Mouse (Mus musculus) lung, embryonic 15.5 days (tissue): ENCODE measurements around the gene C1s1. TPM values are rescaled to one million over a fixed set of nuclear protein-coding genes. Genes with fewer than 3 reads are reported as not detected.
A peak's percentile ranks its signal among the peaks of the same experiment; 100 is the strongest.
"Not testable (repeated sequence)": the region's sequence is repeated elsewhere in the genome, so short reads cannot be mapped to it uniquely, and the experiment has no call there.

ENCODE experiments used
- ATAC-seq: fragments of 200-750 bp; cut with Nextera tagmentation; 2 replicates; pipeline ENCODE4 v1.8.0; 2017; ENCODE audit warnings: moderate number of reproducible peaks, borderline replicate concordance; ENCODE audit not compliant: low FRiP score, low TSS enrichment; ENCODE audit errors: extremely low read depth
- H3K27ac ChIP-seq: fragments of 300-500 bp; sonication (generic); 2 replicates; pipeline ENCODE4 v1.5.1; 2015; ENCODE audit warnings: moderate library complexity, mild to moderate bottlenecking, inconsistent platforms
- H3K27me3 ChIP-seq: fragments of 300-500 bp; sonication (generic); 2 replicates; pipeline ENCODE4 v1.6.1; 2015; ENCODE audit warnings: inconsistent platforms
- H3K36me3 ChIP-seq: fragments of 300-500 bp; sonication (generic); 2 replicates; pipeline ENCODE4 v1.6.1; 2015; ENCODE audit warnings: inconsistent platforms
- H3K4me1 ChIP-seq: fragments of 300-500 bp; sonication (generic); 2 replicates; pipeline ENCODE4 v1.6.1; 2015; ENCODE audit warnings: inconsistent platforms
- H3K4me2 ChIP-seq: fragments of 300-500 bp; sonication (generic); 2 replicates; pipeline ENCODE4 v1.6.1; 2015; ENCODE audit warnings: inconsistent platforms, mild to moderate bottlenecking, moderate library complexity
- H3K4me3 ChIP-seq: fragments of 300-500 bp; sonication (generic); 2 replicates; pipeline ENCODE4 v1.5.1; 2015; ENCODE audit warnings: mild to moderate bottlenecking, inconsistent platforms
- H3K9ac ChIP-seq: fragments of 300-500 bp; sonication (generic); 2 replicates; pipeline ENCODE4 v1.6.1; 2015; ENCODE audit warnings: inconsistent platforms
- H3K9me3 ChIP-seq: fragments of 300-500 bp; sonication (generic); 2 replicates; pipeline ENCODE4 v1.6.1; 2016; ENCODE audit warnings: inconsistent platforms
- WGBS: fragments of 180-500 bp; shearing (Covaris S2); methylation state at CpG from one replicate; pipeline ENCODE4 v1.1.7; 2015; 5-methylcytosine and 5-hydroxymethylcytosine counted together
- polyA plus RNA-seq: library from polyadenylated mRNA; unstranded; fragments of >200 nt; fragmentation: Nextera tagmentation; extraction: Ambion mirVana; gene quantifications from 2 replicates; pipeline ENCODE4 v1.2.1, GENCODE M21; 2015

C1s1 gene
- polyA plus RNA-seq, 1 experiment from 2014 or later: 3.6 TPM

GRCm38 (mm10) chr6:124509192-124509591, 33.0 kb downstream of the C1s1 start:
- not testable (repeated sequence) for H3K36me3 ChIP-seq, H3K27me3 ChIP-seq, H3K9me3 ChIP-seq, H3K4me3 ChIP-seq, ATAC-seq, H3K4me2 ChIP-seq, H3K4me1 ChIP-seq, H3K9ac ChIP-seq, H3K27ac ChIP-seq
- 82% methylated on average over 5 of the region's 5 CpGs for WGBS

GRCm38 (mm10) chr6:124508292-124508691, 33.9 kb downstream of the C1s1 start:
- WGBS: 66% methylated on average over 10 of the region's 10 CpGs
- no peak overlapping the region for H3K4me2 ChIP-seq
- H3K9ac ChIP-seq: no peak overlapping the region
- H3K27me3 ChIP-seq: no peaks in the 10 kb centered on the region
- H3K9me3 ChIP-seq: no peaks in the 10 kb centered on the region
- ATAC-seq: no peak
- H3K27ac ChIP-seq: no peak overlapping the region
- no peak overlapping the region for H3K4me3 ChIP-seq
- H3K4me1 ChIP-seq: no peaks in the 10 kb centered on the region
- H3K36me3 ChIP-seq: no peaks in the 10 kb centered on the region

- Histone ChIP-seq H3K4me2 (no peak overlapping the region), H3K4me1 (no peaks in the 10 kb centered on the region), H3K9me3 (no peaks in the 10 kb centered on the region), H3K9ac (no peak overlapping the region), H3K27ac (no peak overlapping the region), H3K4me3 (no peak overlapping the region), H3K27me3 (no peaks in the 10 kb centered on the region), H3K36me3 (no peaks in the 10 kb centered on the region)
- WGBS: 76% methylated on average over 6 of the region's 6 CpGs
- no peak for ATAC-seq
These were observed 35.2 kb downstream of the C1s1 start for GRCm38 (mm10) chr6:124506991-124507390.

- Histone ChIP-seq H3K4me1 (no peaks in the 10 kb centered on the region), H3K9ac (no peak overlapping the region), H3K4me3 (no peak overlapping the region), H3K4me2 (no peak overlapping the region), H3K36me3 (no peaks in the 10 kb centered on the region), H3K27me3 (no peaks in the 10 kb centered on the region), H3K27ac (no peak overlapping the region), H3K9me3 (no peaks in the 10 kb centered on the region)
- ATAC-seq: no peak
- 59% methylated on average over 4 of the region's 4 CpGs for WGBS
These were observed 37.1 kb downstream of the C1s1 start for GRCm38 (mm10) chr6:124505028-124505427.

GRCm38 (mm10) chr6:124502021-124502420, 40.1 kb downstream of the C1s1 start:
- Histone ChIP-seq H3K9ac (no peak overlapping the region), H3K4me2 (no peak overlapping the region), H3K36me3 (no peaks in the 10 kb centered on the region), H3K27me3 (no peaks in the 10 kb centered on the region), H3K4me1 (no peaks in the 10 kb centered on the region), H3K27ac (no peak overlapping the region), H3K4me3 (no peak overlapping the region), H3K9me3 (no peaks in the 10 kb centered on the region)
- ATAC-seq: no peak
- 80% methylated on average over 5 of the region's 5 CpGs for WGBS

- H3K4me2 ChIP-seq: no peak overlapping the region
- no peak overlapping the region for H3K4me3 ChIP-seq
- H3K9ac ChIP-seq: no peak overlapping the region
- no peak for ATAC-seq
- H3K36me3 ChIP-seq: no peaks in the 10 kb centered on the region
- no peaks in the 10 kb centered on the region for H3K27me3 ChIP-seq
- H3K9me3 ChIP-seq: no peaks in the 10 kb centered on the region
- no peak overlapping the region for H3K27ac ChIP-seq
- WGBS: 61% methylated on average over 4 of the region's 4 CpGs
- no peaks in the 10 kb centered on the region for H3K4me1 ChIP-seq
These were observed 40.7 kb downstream of the C1s1 start for GRCm38 (mm10) chr6:124501473-124501872.

GRCm38 (mm10) chr6:124499914-124500566, 42.1 kb downstream of the C1s1 start:
- Histone ChIP-seq H3K36me3 (no peaks in the 10 kb centered on the region), H3K4me1 (no peaks in the 10 kb centered on the region)
- 37% methylated on average over 10 of the region's 10 CpGs for WGBS

GRCm38 (mm10) chr6:124496054-124496453, 46.1 kb downstream of the C1s1 start:
- Histone ChIP-seq H3K9me3 (no peaks in the 10 kb centered on the region), H3K4me3 (no peak overlapping the region), H3K36me3 (no peaks in the 10 kb centered on the region), H3K27me3 (no peaks in the 10 kb centered on the region), H3K9ac (no peak overlapping the region), H3K4me2 (no peak overlapping the region), H3K27ac (no peak overlapping the region), H3K4me1 (peaks cover 6% of the 10 kb centered on the region; the same call in 1 of the 2 replicates)
- no peak for ATAC-seq
- WGBS: 85% methylated on average over 5 of the region's 5 CpGs

More at GRCm38 (mm10) chr6:124499914-124500566, 42.1 kb downstream of the C1s1 start:
- Histone ChIP-seq H3K9me3 (no peaks in the 10 kb centered on the region), H3K27ac (no peak overlapping the region), H3K4me3 (no peak overlapping the region), H3K4me2 (no peak overlapping the region), H3K27me3 (no peaks in the 10 kb centered on the region), H3K9ac (no peak overlapping the region)
- ATAC-seq: no peak

- Histone ChIP-seq H3K4me3 (no peak overlapping the region), H3K9me3 (no peaks in the 10 kb centered on the region), H3K4me2 (no peak overlapping the region), H3K27ac (no peak overlapping the region), H3K9ac (no peak overlapping the region), H3K27me3 (no peaks in the 10 kb centered on the region), H3K36me3 (no peaks in the 10 kb centered on the region), H3K4me1 (peaks cover 6% of the 10 kb centered on the region; the same call in 1 of the 2 replicates)
- ATAC-seq: no peak
- WGBS: 70% methylated on average over 5 of the region's 5 CpGs
These were observed 48.3 kb downstream of the C1s1 start for GRCm38 (mm10) chr6:124493886-124494285.

- H3K27ac ChIP-seq: no peak within 1 kb of the TSS
- no peak within 1 kb of the TSS for H3K9ac ChIP-seq
- no peaks in the 10 kb centered on the region for H3K9me3 ChIP-seq
- no peaks in the 10 kb centered on the region for H3K36me3 ChIP-seq
- peaks cover 6% of the 10 kb centered on the region; the same call in 1 of the 2 replicates for H3K4me1 ChIP-seq
- H3K27me3 ChIP-seq: no peaks in the 10 kb centered on the region
- whole genome bisulfite sequencing: 12% methylated on average over 2 of the region's 4 CpGs
- no peak within 1 kb of the TSS for H3K4me3 ChIP-seq
- no peak within 1 kb of the TSS for H3K4me2 ChIP-seq
- ATAC-seq: peak; percentile 96
These were observed 49.2 kb downstream of the C1s1 start, which contains the start of gene C1rl for GRCm38 (mm10) chr6:124492842-124493561. C1rl (plus strand) TSS chr6:124493113.

GRCm38 (mm10) chr6:124491427-124491826, 50.7 kb downstream of the C1s1 start:
- WGBS: 70% methylated on average over 6 of the region's 6 CpGs
- H3K27me3 ChIP-seq: no peaks in the 10 kb centered on the region
- H3K27ac ChIP-seq: no peak overlapping the region
- no peak overlapping the region for H3K4me3 ChIP-seq
- H3K9ac ChIP-seq: no peak overlapping the region
- H3K36me3 ChIP-seq: no peaks in the 10 kb centered on the region
- no peak overlapping the region for H3K4me2 ChIP-seq
- peaks cover 6% of the 10 kb centered on the region; the same call in 1 of the 2 replicates for H3K4me1 ChIP-seq
- no peak; the same call in 1 of the 2 replicates for ATAC-seq
- no peaks in the 10 kb centered on the region for H3K9me3 ChIP-seq

GRCm38 (mm10) chr6:124488952-124489351, 53.2 kb downstream of the C1s1 start:
- H3K4me1 ChIP-seq: peaks cover 6% of the 10 kb centered on the region; the same call in 1 of the 2 replicates
- no peaks in the 10 kb centered on the region for H3K36me3 ChIP-seq
- WGBS: 75% methylated on average over 4 of the region's 4 CpGs
- no peak overlapping the region for H3K4me3 ChIP-seq
- H3K27ac ChIP-seq: no peak overlapping the region
- H3K4me2 ChIP-seq: no peak overlapping the region
- H3K27me3 ChIP-seq: no peaks in the 10 kb centered on the region
- H3K9ac ChIP-seq: no peak overlapping the region
- no peak for ATAC-seq
- no peaks in the 10 kb centered on the region for H3K9me3 ChIP-seq
